Mouse (Mus musculus) neural tube, embryonic 13.5 days (tissue): ENCODE results near the gene Mpig6b. TPM values are rescaled to one million over a fixed set of nuclear protein-coding genes. Genes with fewer than 3 reads are reported as not detected.
"Not testable (repeated sequence)": the region's sequence is repeated elsewhere in the genome, so short reads cannot be mapped to it uniquely, and the experiment has no call there.

ENCODE experiments used
- ATAC-seq: fragments of 200-750 bp; cut with Nextera tagmentation; 2 replicates; pipeline ENCODE4 v1.8.0; 2017; ENCODE audit warnings: low read depth, mild to moderate bottlenecking, moderate TSS enrichment, moderate library complexity
- H3K27ac ChIP-seq: fragments of 300-500 bp; sonication (generic); replicated peaks from 2 replicates; pipeline ENCODE4 v1.5.1; 2015; ENCODE audit warnings: moderate library complexity, mild to moderate bottlenecking, inconsistent platforms
- H3K27me3 ChIP-seq: fragments of 300-500 bp; sonication (generic); 2 replicates; pipeline ENCODE4 v1.6.1; 2015; ENCODE audit warnings: mild to moderate bottlenecking, inconsistent platforms
- H3K36me3 ChIP-seq: fragments of 300-500 bp; sonication (generic); 2 replicates; pipeline ENCODE4 v1.6.1; 2015; ENCODE audit warnings: mild to moderate bottlenecking, inconsistent platforms
- H3K4me1 ChIP-seq: fragments of 300-500 bp; sonication (generic); replicated peaks from 2 replicates; pipeline ENCODE4 v1.6.1; 2015; ENCODE audit warnings: inconsistent platforms
- H3K4me2 ChIP-seq: fragments of 300-500 bp; sonication (generic); 2 replicates; pipeline ENCODE4 v1.6.1; 2015; ENCODE audit warnings: inconsistent platforms, mild to moderate bottlenecking, moderate library complexity
- H3K4me3 ChIP-seq: fragments of 300-500 bp; sonication (generic); 2 replicates; pipeline ENCODE4 v1.5.1; 2015; ENCODE audit warnings: mild to moderate bottlenecking, inconsistent platforms
- H3K9ac ChIP-seq: fragments of 300-500 bp; sonication (generic); 2 replicates; pipeline ENCODE4 v1.6.1; 2015; ENCODE audit warnings: moderate library complexity, mild to moderate bottlenecking, inconsistent platforms
- H3K9me3 ChIP-seq: fragments of 300-500 bp; sonication (generic); 2 replicates; pipeline ENCODE4 v1.6.1; 2016; ENCODE audit warnings: inconsistent platforms
- WGBS: fragments of 180-500 bp; shearing (Covaris S2); methylation state at CpG from one replicate; pipeline ENCODE4 v1.1.7; 2015; 5-methylcytosine and 5-hydroxymethylcytosine counted together
- polyA plus RNA-seq: library from polyadenylated mRNA; unstranded; fragments of >200 nt; fragmentation: Nextera tagmentation; extraction: Ambion mirVana; gene quantifications from 2 replicates; pipeline ENCODE4 v1.2.1, GENCODE M21; 2015

Gene Mpig6b
- polyA plus RNA-seq, 1 experiment from 2014 or later = 0.38 TPM

GRCm38 (mm10) chr17:35044904-35045806, 20.8 kb downstream of the Mpig6b start:
- Histone ChIP-seq H3K36me3 (no peaks in the 10 kb centered on the region), H3K4me2 (peak overlapping the region; percentile 99), H3K4me1 (peaks cover 31% of the 10 kb centered on the region), H3K4me3 (peak overlapping the region; percentile 58), H3K27ac (no peak overlapping the region), H3K27me3 (no peaks in the 10 kb centered on the region), H3K9me3 (no peaks in the 10 kb centered on the region), H3K9ac (peak overlapping the region; percentile 83; the same call in 1 of the 2 replicates)
- WGBS = 80% methylated on average over 7 of the region's 7 CpGs
- ATAC-seq = no peak

GRCm38 (mm10) chr17:35043794-35044193, 22.2 kb downstream of the Mpig6b start:
- H3K36me3 ChIP-seq = no peaks in the 10 kb centered on the region
- no peak overlapping the region for H3K4me2 ChIP-seq
- H3K4me3 ChIP-seq = no peak overlapping the region
- H3K27ac ChIP-seq = no peak overlapping the region
- H3K4me1 ChIP-seq = peaks cover 21% of the 10 kb centered on the region
- H3K27me3 ChIP-seq = no peaks in the 10 kb centered on the region
- no peak overlapping the region for H3K9ac ChIP-seq
- 86% methylated on average over 4 of the region's 4 CpGs for WGBS
- no peak for ATAC-seq
- H3K9me3 ChIP-seq = no peaks in the 10 kb centered on the region

- Histone ChIP-seq H3K9me3 (no peaks in the 10 kb centered on the region), H3K4me1 (no peaks in the 10 kb centered on the region), H3K27ac (no peak overlapping the region), H3K27me3 (no peaks in the 10 kb centered on the region), H3K36me3 (no peaks in the 10 kb centered on the region), H3K4me3 (no peak overlapping the region), H3K4me2 (no peak overlapping the region), H3K9ac (no peak overlapping the region)
- ATAC-seq = no peak
- 88% methylated on average over 11 of the region's 11 CpGs for WGBS
Measured at GRCm38 (mm10) chr17:35039121-35039873, 26.7 kb downstream of the Mpig6b start.

GRCm38 (mm10) chr17:35034896-35035295, 31.1 kb downstream of the Mpig6b start:
- Histone ChIP-seq H3K36me3 (no peaks in the 10 kb centered on the region), H3K27ac (no peak overlapping the region), H3K4me2 (no peak overlapping the region), H3K27me3 (no peaks in the 10 kb centered on the region), H3K9ac (no peak overlapping the region), H3K4me3 (no peak overlapping the region), H3K4me1 (peaks cover 1% of the 10 kb centered on the region), H3K9me3 (no peaks in the 10 kb centered on the region)
- ATAC-seq = no peak
- 74% methylated on average over 6 of the region's 6 CpGs for WGBS

- not testable (repeated sequence) for H3K4me3 ChIP-seq, ATAC-seq
- WGBS = 81% methylated on average over 1 of the region's 1 CpGs
Measured at GRCm38 (mm10) chr17:35033703-35034102, 32.3 kb downstream of the Mpig6b start.

GRCm38 (mm10) chr17:35032323-35032870, 33.6 kb downstream of the Mpig6b start:
- H3K9ac ChIP-seq = no peak overlapping the region
- peaks cover 21% of the 10 kb centered on the region for H3K4me1 ChIP-seq
- no peak overlapping the region for H3K4me2 ChIP-seq
- H3K27me3 ChIP-seq = no peaks in the 10 kb centered on the region
- 73% methylated on average over 8 of the region's 8 CpGs for WGBS
- H3K36me3 ChIP-seq = no peaks in the 10 kb centered on the region
- no peak overlapping the region for H3K4me3 ChIP-seq
- no peak for ATAC-seq
- H3K9me3 ChIP-seq = no peaks in the 10 kb centered on the region
- H3K27ac ChIP-seq = no peak overlapping the region

More at GRCm38 (mm10) chr17:35033703-35034102, 32.3 kb downstream of the Mpig6b start:
- not testable (repeated sequence) for H3K9me3 ChIP-seq, H3K4me2 ChIP-seq, H3K27me3 ChIP-seq, H3K4me1 ChIP-seq, H3K9ac ChIP-seq, H3K27ac ChIP-seq, H3K36me3 ChIP-seq

- no peak overlapping the region for H3K4me3 ChIP-seq
- no peaks in the 10 kb centered on the region for H3K27me3 ChIP-seq
- no peaks in the 10 kb centered on the region for H3K36me3 ChIP-seq
- H3K27ac ChIP-seq = no peak overlapping the region
- H3K4me2 ChIP-seq = no peak overlapping the region
- ATAC-seq = no peak
- WGBS = 85% methylated on average over 7 of the region's 7 CpGs
- H3K9ac ChIP-seq = no peak overlapping the region
- H3K4me1 ChIP-seq = peaks cover 24% of the 10 kb centered on the region
- H3K9me3 ChIP-seq = no peaks in the 10 kb centered on the region
Measured at GRCm38 (mm10) chr17:35031880-35032279, 34.1 kb downstream of the Mpig6b start.

GRCm38 (mm10) chr17:35031272-35031671, 34.7 kb downstream of the Mpig6b start:
- no peak overlapping the region for H3K9ac ChIP-seq
- 92% methylated on average over 11 of the region's 11 CpGs for WGBS
- no peaks in the 10 kb centered on the region for H3K9me3 ChIP-seq
- no peaks in the 10 kb centered on the region for H3K36me3 ChIP-seq
- peaks cover 28% of the 10 kb centered on the region for H3K4me1 ChIP-seq
- no peak overlapping the region for H3K27ac ChIP-seq
- no peaks in the 10 kb centered on the region for H3K27me3 ChIP-seq
- H3K4me3 ChIP-seq = no peak overlapping the region
- H3K4me2 ChIP-seq = no peak overlapping the region
- ATAC-seq = no peak

GRCm38 (mm10) chr17:35029691-35030532, 36.1 kb downstream of the Mpig6b start:
- H3K27ac ChIP-seq = no peak overlapping the region
- peak overlapping the region; percentile 37 for H3K4me2 ChIP-seq
- H3K9ac ChIP-seq = no peak overlapping the region; the same call in 1 of the 2 replicates
- H3K9me3 ChIP-seq = no peaks in the 10 kb centered on the region
- ATAC-seq = no peak
- H3K27me3 ChIP-seq = no peaks in the 10 kb centered on the region
- H3K36me3 ChIP-seq = no peaks in the 10 kb centered on the region
- H3K4me3 ChIP-seq = no peak overlapping the region
- 29% methylated on average over 19 of the region's 19 CpGs for WGBS
- peaks cover 34% of the 10 kb centered on the region for H3K4me1 ChIP-seq

- WGBS = 89% methylated on average over 2 of the region's 2 CpGs
- ATAC-seq = no peak
- Histone ChIP-seq H3K4me3 (no peak overlapping the region), H3K36me3 (no peaks in the 10 kb centered on the region), H3K4me1 (peaks cover 34% of the 10 kb centered on the region), H3K27me3 (no peaks in the 10 kb centered on the region), H3K9me3 (no peaks in the 10 kb centered on the region), H3K9ac (no peak overlapping the region), H3K4me2 (no peak overlapping the region), H3K27ac (peak overlapping the region; percentile 68; the same call in 1 of the 2 replicates)
Measured at GRCm38 (mm10) chr17:35028315-35028714, 37.7 kb downstream of the Mpig6b start.

GRCm38 (mm10) chr17:35027277-35028068, 38.5 kb downstream of the Mpig6b start, which contains the start of gene Sapcd1:
TSS of gene Sapcd1 (minus strand) at chr17:35028016.
- Histone ChIP-seq H3K9me3 (no peaks in the 10 kb centered on the region), H3K36me3 (no peaks in the 10 kb centered on the region), H3K4me2 (peak within 1 kb of the TSS; percentile 25; the same call in 1 of the 2 replicates), H3K27me3 (no peaks in the 10 kb centered on the region), H3K9ac (peak within 1 kb of the TSS; percentile 35), H3K4me1 (peaks cover 34% of the 10 kb centered on the region), H3K4me3 (no peak within 1 kb of the TSS), H3K27ac (peak within 1 kb of the TSS; percentile 68)
- WGBS = 27% methylated on average over 13 of the region's 13 CpGs
- peak; percentile 74 for ATAC-seq
